Mouse (Mus musculus) gastrocnemius, postnatal 25 days (tissue): ENCODE data around the gene Pabpn1. TPM values are rescaled to one million over a fixed set of nuclear protein-coding genes. Genes with fewer than 3 reads are reported as not detected.
"Not testable (repeated sequence)": the region's sequence is repeated elsewhere in the genome, so short reads cannot be mapped to it uniquely, and the experiment has no call there.

Source experiments
- DNase-seq: peaks from one replicate; pipeline ENCODE4 v3.0.0; 2022
- total RNA-seq, 2 experiments: library from RNA; stranded (reverse); gene quantifications; 1 replicate in 1 of 2; 2 replicates in 1 of 2; pipeline ENCODE4 v1.2.3; 2021

Gene Pabpn1
- total RNA-seq, 2 experiments from 2014 or later = 47.1 to 52.7 TPM

DNA sequence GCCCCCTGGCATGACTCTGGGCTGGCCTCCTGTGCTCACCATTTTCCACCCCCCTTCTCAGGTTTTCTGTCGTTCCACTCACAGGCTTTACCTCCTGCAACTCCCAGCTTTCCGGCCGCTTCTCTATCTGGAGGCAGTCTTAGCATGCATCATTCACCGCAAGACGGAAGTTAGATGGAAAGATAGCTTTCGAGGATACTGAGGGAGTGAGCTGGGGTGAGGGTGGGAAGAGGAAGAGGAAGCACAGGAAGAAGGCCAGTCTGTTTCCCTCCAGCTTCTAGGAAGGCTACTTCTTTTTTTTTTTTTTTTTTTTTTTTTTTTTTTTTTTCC lies 44.5 kb downstream of the Pabpn1 start:
- no peak for DNase-seq

DNA sequence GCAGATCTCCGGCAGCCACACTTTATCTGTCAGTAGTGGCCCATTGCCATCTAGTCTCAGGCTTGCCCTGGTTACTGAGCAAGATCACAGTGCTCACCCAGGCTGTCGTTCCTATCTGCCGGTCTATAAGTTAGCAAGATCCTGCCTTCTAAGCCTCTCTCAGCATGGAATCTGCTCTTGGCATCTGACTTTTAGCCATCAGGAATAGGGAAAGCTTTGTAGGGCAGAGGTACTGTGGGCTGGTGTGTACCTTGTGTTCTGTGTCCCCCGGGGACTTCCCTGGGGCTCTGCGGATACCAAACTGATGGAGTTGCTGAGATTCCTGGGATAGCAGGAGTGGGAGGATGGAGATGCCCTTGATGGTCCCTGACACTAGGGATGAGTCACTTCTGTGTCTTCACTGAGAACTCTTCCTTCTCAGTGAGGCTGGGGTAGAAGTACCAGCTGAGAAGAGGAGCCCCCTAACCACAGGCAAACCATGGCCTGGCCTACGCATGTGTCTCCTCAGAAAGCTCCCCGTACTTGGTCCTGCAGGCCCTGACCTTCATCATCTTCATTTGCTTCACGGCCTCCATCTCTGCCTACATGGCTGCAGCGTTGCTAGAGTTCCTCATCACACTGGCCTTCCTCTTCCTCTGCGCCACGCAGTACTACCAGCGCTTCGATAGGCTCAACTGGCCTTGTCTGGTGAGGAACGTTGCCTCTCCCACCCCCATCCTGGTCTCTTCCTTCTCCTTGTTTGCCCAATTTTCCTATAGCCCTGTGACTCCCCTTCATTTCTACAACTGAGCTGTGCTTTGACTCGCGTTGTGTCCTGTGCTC lies 45.3 kb downstream of the Pabpn1 start:
- no peak for DNase-seq

DNA sequence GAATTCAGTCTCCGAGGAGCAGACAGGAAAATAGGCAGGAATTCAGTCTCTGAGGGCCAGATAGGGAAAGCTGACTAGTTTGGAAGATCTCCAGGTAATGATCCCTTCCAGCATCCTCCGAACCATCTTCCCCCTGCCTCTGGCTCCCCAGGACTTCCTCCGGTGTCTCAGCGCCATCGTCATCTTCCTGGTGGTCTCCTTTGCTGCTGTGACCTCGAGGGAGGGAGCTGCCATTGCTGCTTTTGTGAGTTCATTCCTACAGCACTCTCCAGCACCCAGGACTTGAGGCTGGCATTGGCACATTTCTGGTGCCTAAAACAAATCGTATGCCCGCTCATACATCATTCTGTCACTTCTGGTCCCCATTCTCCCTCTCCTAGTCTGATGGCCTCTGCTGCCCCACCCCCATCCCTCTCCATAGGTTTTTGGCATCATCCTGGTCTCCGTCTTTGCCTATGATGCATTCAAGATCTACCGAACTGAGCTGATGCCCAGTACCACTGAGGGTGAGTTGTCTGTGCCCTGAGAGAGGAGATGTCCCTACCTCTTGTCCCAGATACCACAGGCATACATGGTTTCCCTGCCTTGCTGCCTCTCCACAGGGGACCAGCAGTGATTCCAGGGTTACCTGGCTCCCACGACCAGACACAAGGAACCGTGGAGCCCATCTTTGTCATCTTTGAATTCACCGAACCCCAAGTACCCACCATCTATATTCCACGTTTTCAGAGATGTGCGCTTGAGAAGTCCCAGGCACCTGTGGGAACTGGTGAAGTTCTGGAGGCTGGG lies 46.3 kb downstream of the Pabpn1 start:
- DNase-seq = no peak

DNA sequence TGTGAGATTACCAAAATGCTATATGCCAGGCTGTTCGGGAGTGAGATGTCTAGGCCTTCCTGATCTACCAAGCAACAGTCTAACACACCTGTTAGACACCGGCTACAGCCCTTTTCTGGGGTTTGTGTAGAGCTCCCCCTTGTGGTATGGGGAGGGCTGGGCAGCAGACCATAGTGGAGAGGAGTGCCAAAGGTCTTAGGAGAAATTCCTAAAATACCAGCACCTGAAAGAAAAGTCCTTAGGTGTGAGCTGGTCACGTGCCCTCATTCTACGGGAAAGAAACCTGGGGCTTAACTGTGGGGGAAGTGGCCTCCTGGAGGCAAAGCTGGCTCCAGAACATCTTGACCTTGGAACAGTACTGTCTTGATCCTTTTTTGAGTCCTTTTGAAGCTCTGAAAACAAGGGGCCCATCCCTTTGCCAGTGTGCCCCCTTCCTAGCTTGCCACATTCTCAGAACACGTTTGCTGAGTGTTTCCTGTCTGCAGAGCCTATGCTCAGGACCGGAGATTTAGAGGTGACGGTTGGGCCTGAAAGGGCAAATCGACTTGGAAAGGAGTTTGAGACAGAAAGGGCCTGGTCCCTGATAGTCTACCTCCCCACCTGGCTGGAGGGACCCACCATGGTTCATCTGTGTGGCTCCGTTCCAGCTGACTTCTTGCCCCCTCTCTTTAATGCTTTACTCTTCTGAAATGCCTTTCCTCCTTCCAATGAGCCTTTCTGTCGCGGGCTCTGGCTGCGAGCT lies 47.3 kb downstream of the Pabpn1 start:
- DNase-seq = peak; percentile 50

DNA sequence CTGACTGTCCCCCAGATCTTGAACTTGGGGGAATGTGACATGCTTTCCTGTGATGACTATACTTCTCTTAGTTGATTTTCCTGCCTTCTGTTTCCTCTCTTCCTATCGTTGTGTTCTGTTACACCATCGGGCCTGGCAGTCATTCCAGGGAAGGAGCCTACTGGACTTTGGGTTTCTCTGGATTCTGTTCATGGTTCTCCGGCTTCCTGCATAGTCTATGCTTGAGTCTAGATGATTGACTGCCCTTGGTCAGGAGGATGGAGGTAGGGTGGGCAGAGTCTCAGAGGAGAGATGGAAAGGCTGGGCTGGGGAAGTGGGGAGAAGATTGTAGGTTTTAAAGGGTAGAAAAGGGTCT lies 47.9 kb downstream of the Pabpn1 start:
- no peak for DNase-seq

DNA sequence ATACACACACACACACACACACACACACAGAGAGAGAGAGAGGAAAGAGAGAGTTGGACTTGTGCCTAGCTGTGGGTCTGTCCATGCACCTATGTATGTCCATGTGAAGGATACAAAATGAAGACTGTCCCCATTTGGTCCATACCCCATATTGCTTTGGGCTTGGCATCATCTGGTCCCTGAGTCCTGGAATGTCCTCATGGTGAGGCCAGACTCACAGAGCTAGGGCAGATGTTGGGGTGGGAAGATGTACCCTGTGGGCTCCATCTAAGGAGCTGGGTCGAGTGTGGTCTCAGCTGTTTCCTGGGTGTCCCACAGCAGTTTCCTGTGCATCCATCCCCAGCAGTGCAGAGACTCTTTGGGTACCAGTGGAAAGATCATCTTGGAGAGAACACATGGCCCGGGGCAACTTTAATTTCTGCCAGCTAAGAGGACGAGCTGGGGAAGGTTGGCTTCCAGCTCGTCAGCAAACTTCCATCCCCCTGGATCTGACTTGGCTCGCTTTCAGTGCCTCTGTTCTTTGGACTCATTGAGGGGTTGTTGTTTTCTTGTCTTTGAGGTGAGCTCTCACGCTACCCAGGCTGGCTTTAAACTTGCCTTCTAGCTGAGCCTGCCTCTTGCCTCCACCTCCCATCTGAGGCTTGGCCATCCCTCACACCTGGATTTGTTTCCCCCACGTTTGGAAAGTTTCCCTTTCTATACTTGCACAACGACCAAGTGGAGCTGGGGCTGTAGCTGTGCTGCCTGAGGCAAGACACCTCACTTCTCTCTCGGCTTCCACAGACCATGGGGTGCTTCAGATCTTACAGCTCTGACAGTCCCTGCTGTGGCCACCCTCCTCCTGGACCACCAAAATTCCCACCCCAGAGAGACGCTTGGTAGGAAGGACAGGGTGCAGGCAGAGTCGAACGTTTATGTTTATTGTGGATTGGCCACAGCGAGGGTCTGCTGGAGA lies 49.0 kb downstream of the Pabpn1 start:
- no peak for DNase-seq

DNA sequence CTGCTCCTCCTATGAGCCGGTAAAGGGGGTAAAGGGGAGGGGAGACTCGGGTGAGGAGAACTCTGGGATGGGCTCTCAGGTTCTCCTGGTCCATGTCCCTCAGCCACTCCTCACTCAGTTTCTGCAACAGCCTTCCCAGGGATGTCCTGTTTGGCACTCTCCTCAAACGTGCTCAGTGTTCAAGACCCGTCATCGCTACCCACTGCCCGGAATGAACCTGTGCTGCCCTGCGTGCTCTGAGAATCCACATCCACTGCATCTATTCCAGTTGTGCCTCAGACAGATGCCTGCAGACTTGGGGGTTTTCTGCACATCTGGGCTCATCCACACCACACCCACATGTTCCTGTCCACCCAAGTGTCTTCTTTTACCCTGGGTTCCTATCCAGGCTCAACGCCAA lies 50.2 kb downstream of the Pabpn1 start:
- no peak for DNase-seq

DNA sequence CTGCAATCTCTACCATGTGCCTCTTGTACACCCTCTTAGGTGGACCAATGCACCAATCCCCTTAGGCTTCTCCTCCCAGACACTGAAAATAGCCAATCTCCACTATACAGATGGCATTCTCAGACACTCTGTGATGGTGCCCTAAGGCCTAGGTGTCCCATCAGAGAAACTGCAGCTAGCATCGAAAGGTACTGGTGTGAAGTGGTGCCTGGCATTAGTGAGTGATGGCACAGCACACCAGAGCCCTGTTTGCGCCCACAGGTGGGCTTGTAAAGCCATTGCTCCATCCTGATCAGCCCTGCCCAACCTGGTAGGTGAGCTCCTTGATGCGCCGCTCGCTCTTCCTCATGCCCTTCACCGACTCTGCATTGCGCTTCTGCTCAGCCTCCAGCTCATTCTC lies 51.7 kb downstream of the Pabpn1 start:
- DNase-seq = no peak

DNA sequence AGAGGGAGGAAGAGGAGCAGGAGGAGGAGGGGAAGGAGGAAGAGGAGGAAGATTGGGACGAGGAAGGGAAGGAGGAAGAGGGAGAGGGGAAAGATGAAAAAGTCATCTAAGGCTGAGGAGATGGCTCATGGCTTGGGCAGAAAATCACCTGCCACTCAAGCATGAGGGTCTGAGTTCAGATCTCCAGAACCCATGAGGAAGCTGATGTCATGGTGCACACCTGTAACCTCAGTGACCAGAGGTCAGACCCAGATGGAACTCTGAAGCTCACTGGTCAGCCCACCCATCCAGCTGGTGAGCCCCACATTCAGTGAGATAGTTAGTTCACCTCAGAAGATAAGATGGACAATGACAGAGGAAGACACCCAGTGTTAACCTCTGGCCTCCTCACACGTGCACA lies 52.6 kb downstream of the Pabpn1 start:
- no peak for DNase-seq

DNA sequence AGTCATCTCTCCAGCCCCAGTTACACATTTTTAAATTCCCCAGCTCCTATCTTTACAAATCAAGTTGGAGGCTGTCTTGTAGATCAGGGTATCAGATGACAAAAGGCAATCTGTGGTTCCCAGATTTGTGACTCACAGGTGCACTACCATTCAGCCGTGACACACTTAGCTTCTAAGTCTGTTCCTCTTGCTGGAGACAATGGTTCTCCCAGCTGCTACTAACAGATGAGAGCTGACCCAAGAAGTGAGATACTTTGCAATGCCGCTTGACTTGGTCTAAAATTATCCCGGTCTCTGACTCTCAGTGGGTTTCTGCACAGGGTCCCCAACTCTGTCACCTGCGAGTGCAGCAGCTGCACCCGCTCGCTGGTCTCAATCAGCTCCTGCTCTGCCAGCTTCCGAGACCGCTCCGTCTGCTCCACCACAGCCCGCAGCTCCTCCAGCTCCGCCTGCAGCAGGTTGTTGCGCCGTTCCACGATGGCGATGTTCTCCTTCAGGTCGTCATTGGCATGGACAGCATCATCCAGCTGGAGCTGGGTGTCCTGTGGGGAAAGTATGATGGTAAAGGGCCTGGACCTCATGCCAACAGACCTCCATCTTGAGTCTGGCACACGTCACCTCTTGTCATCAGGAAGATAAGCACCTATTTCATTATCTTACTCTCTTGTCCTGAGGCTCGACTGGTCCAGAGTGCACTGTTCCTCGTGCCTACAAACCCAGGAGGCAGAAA lies 53.8 kb downstream of the Pabpn1 start:
- no peak for DNase-seq

DNA sequence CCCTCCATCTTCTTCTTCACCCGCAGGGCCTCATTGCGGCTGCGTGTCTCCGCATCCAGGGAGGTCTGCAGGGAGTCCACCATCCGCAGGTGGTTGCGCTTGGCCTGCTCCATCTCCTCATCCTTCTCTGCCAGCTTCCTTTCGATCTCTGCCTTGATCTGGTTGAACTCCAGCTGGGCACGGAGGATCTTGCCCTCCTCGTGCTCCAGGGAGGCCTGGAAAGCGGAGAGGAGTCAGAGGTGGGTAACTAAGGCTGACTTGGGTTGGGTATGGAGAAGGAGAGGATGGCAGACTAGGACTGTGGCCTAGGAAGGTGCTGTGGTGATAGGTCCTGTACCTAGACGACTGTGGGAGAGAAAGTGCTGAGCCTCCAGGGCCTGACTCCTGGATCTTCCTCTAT lies 54.7 kb downstream of the Pabpn1 start:
- DNase-seq = not testable (repeated sequence)

Other genes starting within 250 kb of the Pabpn1 start
- gene 1700123O20Rik, start 206.3 kb upstream of the Pabpn1 start, total RNA-seq = 10 to 100 TPM in 1 of 2 experiments, 1 to 10 TPM in 1; 8.4 to 10.0 TPM
- 10 to 100 TPM; 61.2 to 78.1 TPM for gene Acin1, start 205.6 kb upstream of the Pabpn1 start, total RNA-seq
- not detected for gene Gm29776, start 193.7 kb upstream of the Pabpn1 start, total RNA-seq
- not detected for gene Cebpe, start 180.3 kb upstream of the Pabpn1 start, total RNA-seq
- 10 to 100 TPM; 12.3 to 13.0 TPM for gene Slc7a8, start 110.6 kb upstream of the Pabpn1 start, total RNA-seq
- gene Rnf212b, start 78.4 kb upstream of the Pabpn1 start, total RNA-seq = 1 to 10 TPM; 1.3 to 2.0 TPM
- 1 to 10 TPM; 3.3 to 4.5 TPM for gene Homez, start 21.5 kb upstream of the Pabpn1 start, total RNA-seq
- gene Ppp1r3e, start 14.9 kb upstream of the Pabpn1 start, total RNA-seq = 1 to 10 TPM; 3.0 to 3.5 TPM
- 10 to 100 TPM; 21.6 to 24.4 TPM for gene Bcl2l2, start 9.1 kb upstream of the Pabpn1 start, total RNA-seq
- gene Gm20521, start 9.1 kb upstream of the Pabpn1 start, total RNA-seq = 1 to 10 TPM; 1.3 to 2.3 TPM
- 1 to 10 TPM; 2.4 to 2.5 TPM for gene Slc22a17, start 20.6 kb downstream of the Pabpn1 start, total RNA-seq
- 1 to 10 TPM; 2.6 to 3.7 TPM for gene Efs, start 33.6 kb downstream of the Pabpn1 start, total RNA-seq
- not detected for gene Il25, start 40.2 kb downstream of the Pabpn1 start, total RNA-seq
- under 1 TPM; 0.51 to 0.70 TPM for gene Cmtm5, start 43.8 kb downstream of the Pabpn1 start, total RNA-seq
- 100 to 1,000 TPM in 1 of 2 experiments, 10 to 100 TPM in 1; 42.1 to 200 TPM for gene Myh6, start 74.4 kb downstream of the Pabpn1 start, total RNA-seq
- gene Gm17428, start 84.4 kb downstream of the Pabpn1 start, total RNA-seq = not detected
- gene Myh7, start 102.1 kb downstream of the Pabpn1 start, total RNA-seq = 1,000 to 10,000 TPM in 1 of 2 experiments, 100 to 1,000 TPM in 1; 192 to 1,011 TPM
- 10 to 100 TPM; 15.7 to 17.0 TPM for gene Ngdn, start 123.0 kb downstream of the Pabpn1 start, total RNA-seq
- gene Zfhx2, start 199.8 kb downstream of the Pabpn1 start, total RNA-seq = 1 to 10 TPM; 3.5 to 3.7 TPM
- gene Thtpa, start 202.3 kb downstream of the Pabpn1 start, total RNA-seq = 10 to 100 TPM; 10.5 to 11.1 TPM
- gene Ap1g2, start 214.1 kb downstream of the Pabpn1 start, total RNA-seq = 1 to 10 TPM; 4.8 to 5.7 TPM
- under 1 TPM; 0.28 to 0.35 TPM for gene Jph4, start 224.4 kb downstream of the Pabpn1 start, total RNA-seq